Mouse (Mus musculus) liver, postnatal 0 days (tissue): Measurements from ENCODE around the gene Ccdc58.

Experiments
- CTCF ChIP-seq: sonication (generic); IDR thresholded peaks from 2 replicates; pipeline ENCODE4 v1.5.1; 2016; ENCODE audit warnings: antibody characterized with exemption, low read depth
- EP300 ChIP-seq: IDR thresholded peaks from 2 replicates; pipeline ENCODE4 v1.6.1; 2016; ENCODE audit warnings: antibody characterized with exemption, low read depth, mild to moderate bottlenecking

DNA sequence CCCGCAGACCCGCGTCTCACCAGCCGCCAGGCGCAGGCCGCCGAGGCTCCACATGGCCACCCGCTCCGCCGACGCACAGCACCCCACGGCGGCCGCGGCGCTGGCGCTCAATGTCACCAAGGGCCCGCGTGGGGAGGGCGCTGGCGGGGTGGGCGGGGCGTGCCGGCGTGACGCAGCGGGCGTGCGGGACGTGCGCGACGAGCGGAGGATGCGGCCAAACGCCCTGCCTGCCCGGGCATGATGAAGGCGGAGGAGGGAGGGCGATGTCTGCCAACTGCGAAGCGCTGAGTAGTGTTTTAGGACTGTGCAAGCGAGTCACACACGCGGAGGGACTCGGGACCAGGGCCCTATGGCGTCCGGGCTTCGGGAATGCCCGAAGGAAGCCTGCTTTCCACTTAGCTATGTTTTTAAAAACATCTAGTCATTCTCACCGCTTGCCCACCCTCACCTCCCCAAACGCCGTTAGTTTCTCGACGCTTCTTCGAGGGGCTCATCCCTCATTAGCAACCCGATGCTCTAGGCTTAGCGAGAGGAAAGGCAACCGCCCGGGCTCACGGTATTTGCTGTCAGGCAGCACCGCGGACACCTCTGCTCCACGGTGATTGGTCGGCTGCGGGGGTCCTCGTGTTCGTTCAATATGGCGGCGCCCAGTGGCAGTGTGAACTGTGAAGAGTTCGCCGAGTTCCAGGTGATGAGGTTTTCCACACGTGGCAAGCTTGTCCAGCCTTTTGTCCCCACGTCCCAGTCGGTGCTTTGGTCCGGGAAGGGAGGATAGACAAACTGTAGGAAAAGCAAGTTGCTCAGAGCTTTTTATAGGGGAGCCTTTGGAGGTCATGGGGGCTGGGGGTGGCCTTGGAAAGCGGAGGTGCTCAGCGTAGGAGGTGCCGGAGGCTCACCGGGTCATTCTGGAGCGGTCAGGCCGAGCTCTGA, at the start of gene Ccdc58, which contains the start of gene Fam162a:
- TF ChIP-seq CTCF (peak; percentile 9; the same call in 1 of the 2 replicates), EP300 (no peak)
